Mouse (Mus musculus) mesoderm, embryonic 11.5 days (tissue): ENCODE measurements at regions not wholly inside any gene's neighbourhood (a gene's known extent, or its start where the extent isn't known, plus 50 kb on each side); places are given as distances from the start of the nearest gene placed in this dataset.

ENCODE experiments used
- DNase-seq: peaks from one replicate; pipeline ENCODE4 v3.0.0-alpha.2; 2012; ENCODE audit warnings: low read depth, low spot score

- no peak for DNase-seq
These were observed 279.3 kb upstream of the Camk1g start for GRCm38 (mm10) chr1:193649400-193649799.

- no peak for DNase-seq
These were observed 277.5 kb upstream of the Camk1g start for GRCm38 (mm10) chr1:193647371-193648270.

GRCm38 (mm10) chr1:193644506-193644905 lies 274.4 kb upstream of the Camk1g start:
- no peak for DNase-seq

- no peak for DNase-seq
These were observed 266.4 kb upstream of the Camk1g start for GRCm38 (mm10) chr1:193636451-193636850.

- no peak for DNase-seq
These were observed 262.0 kb upstream of the Camk1g start for GRCm38 (mm10) chr1:193632115-193632514.

- no peak for DNase-seq
These were observed 259.8 kb upstream of the Camk1g start for GRCm38 (mm10) chr1:193629887-193630286.

GRCm38 (mm10) chr1:193626924-193627849 lies 257.1 kb upstream of the Camk1g start:
- peak; percentile 30 for DNase-seq

- DNase-seq: peak; percentile 61
These were observed 255.2 kb upstream of the Camk1g start for GRCm38 (mm10) chr1:193625101-193625956.

- no peak for DNase-seq
These were observed 253.5 kb upstream of the Camk1g start for GRCm38 (mm10) chr1:193623571-193623970.

GRCm38 (mm10) chr1:193618250-193618649 lies 248.2 kb upstream of the Camk1g start:
- no peak for DNase-seq

- DNase-seq: no peak
These were observed 240.4 kb upstream of the Camk1g start for GRCm38 (mm10) chr1:193610471-193610870.

- DNase-seq: no peak
These were observed 229.8 kb upstream of the Camk1g start for GRCm38 (mm10) chr1:193599895-193600294.

GRCm38 (mm10) chr1:193599163-193599562 lies 229.1 kb upstream of the Camk1g start:
- DNase-seq: no peak

GRCm38 (mm10) chr1:193590301-193590829 lies 220.3 kb upstream of the Camk1g start:
- DNase-seq: no peak

GRCm38 (mm10) chr1:193588477-193589464 lies 218.7 kb upstream of the Camk1g start:
- peak; percentile 87 for DNase-seq

GRCm38 (mm10) chr1:193587317-193587716 lies 217.2 kb upstream of the Camk1g start:
- no peak for DNase-seq

GRCm38 (mm10) chr1:193586896-193587295 lies 216.8 kb upstream of the Camk1g start:
- DNase-seq: no peak

- no peak for DNase-seq
These were observed 213.7 kb upstream of the Camk1g start for GRCm38 (mm10) chr1:193583791-193584190.

GRCm38 (mm10) chr1:193580393-193580792 lies 210.3 kb upstream of the Camk1g start:
- no peak for DNase-seq

- DNase-seq: no peak
These were observed 209.6 kb upstream of the Camk1g start for GRCm38 (mm10) chr1:193579671-193580070.
